Mouse (Mus musculus) CH12.LX (cell line): ENCODE measurements around the gene Hsd17b14. TPM values are rescaled to one million over a fixed set of nuclear protein-coding genes. Genes with fewer than 3 reads are reported as not detected.

Experiments used
- DNase-seq: peaks from one replicate; pipeline ENCODE4 v3.0.0-alpha.2; 2013; ENCODE audit errors: extremely low read depth
- H3K27ac ChIP-seq: 2 replicates; pipeline ENCODE4 v1.5.1; 2012; ENCODE audit warnings: low read depth, mild to moderate bottlenecking, control low read depth, moderate library complexity; ENCODE audit not compliant: insufficient read depth
- H3K27me3 ChIP-seq: replicated peaks from 2 replicates; pipeline ENCODE3; 2012; ENCODE audit warnings: inconsistent platforms
- H3K36me3 ChIP-seq, 2 experiments: replicated peaks in 1 of 2; 2 replicates each; pipeline versions ENCODE3 to v1.6.1; 2012; ENCODE audit warnings: inconsistent platforms in 1 of 2, low read length in 1 of 2, mild to moderate bottlenecking in 1 of 2, mixed read lengths in 1 of 2, moderate library complexity in 1 of 2; ENCODE audit not compliant: control insufficient read depth in 1 of 2, insufficient read depth in 1 of 2
- H3K4me1 ChIP-seq, 2 experiments: 2 replicates each; pipeline ENCODE4 v1.6.1; 2012; ENCODE audit warnings: inconsistent platforms in 1 of 2, moderate library complexity in 1 of 2; ENCODE audit not compliant: insufficient read depth in 2 of 2, control insufficient read depth in 1 of 2
- H3K4me2 ChIP-seq: 2 replicates; pipeline ENCODE4 v1.6.1; 2012; ENCODE audit warnings: low read depth, mild to moderate bottlenecking, control low read depth; ENCODE audit not compliant: poor library complexity, insufficient read depth, severe bottlenecking
- H3K4me3 ChIP-seq, 3 experiments: fragments of 150-350 bp in 1 of 3; sonication (generic) in 1 of 3; replicated peaks in 1 of 3; 2 replicates each; pipeline versions ENCODE3 to v1.5.1; 2011 to 2012; ENCODE audit warnings: low read depth in 2 of 3, low read length in 2 of 3, mild to moderate bottlenecking in 2 of 3, moderate library complexity in 2 of 3, control low read depth in 1 of 3, improper control_type of control experiment in 1 of 3, inconsistent platforms in 1 of 3, mixed read lengths in 1 of 3; ENCODE audit not compliant: poor library complexity in 1 of 3
- H3K79me2 ChIP-seq: replicated peaks from 2 replicates; pipeline ENCODE4 v1.6.1; 2012; ENCODE audit warnings: mild to moderate bottlenecking, moderate library complexity; ENCODE audit not compliant: control insufficient read depth, poor library complexity, insufficient read depth, severe bottlenecking; ENCODE audit errors: extremely low read depth
- H3K9ac ChIP-seq: 2 replicates; pipeline ENCODE4 v1.6.1; 2012; ENCODE audit warnings: low read depth, mild to moderate bottlenecking, control low read depth, moderate library complexity; ENCODE audit not compliant: insufficient read depth
- H3K9me3 ChIP-seq: replicated peaks from 2 replicates; pipeline ENCODE3; 2012; ENCODE audit warnings: low read length, inconsistent platforms, mixed read lengths
- CHD2 ChIP-seq: IDR thresholded peaks from 2 replicates; pipeline ENCODE4 v1.6.1; 2011; ENCODE audit warnings: low read length, improper control_type of control experiment
- E2F4 ChIP-seq: IDR thresholded peaks from 2 replicates; pipeline ENCODE4 v1.6.1; 2011; ENCODE audit warnings: low read depth, low read length, improper control_type of control experiment; ENCODE audit not compliant: insufficient replicate concordance
- EP300 ChIP-seq: IDR thresholded peaks from 2 replicates; pipeline ENCODE4 v1.6.1; 2011; ENCODE audit warnings: low read length, improper control_type of control experiment
- ETS1 ChIP-seq: conservative IDR thresholded peaks from 2 replicates; pipeline ENCODE4 v1.6.1; 2012; ENCODE audit warnings: low read depth, mild to moderate bottlenecking, inconsistent platforms, low read length, improper control_type of control experiment, moderate library complexity
- GABPA ChIP-seq: IDR thresholded peaks from 2 replicates; pipeline ENCODE4 v1.6.1; 2012; ENCODE audit warnings: low read depth, low read length, improper control_type of control experiment, inconsistent platforms; ENCODE audit not compliant: insufficient replicate concordance
- HCFC1 ChIP-seq: IDR thresholded peaks from 2 replicates; pipeline ENCODE4 v1.6.1; 2012; ENCODE audit warnings: low read depth, mild to moderate bottlenecking, inconsistent platforms, low read length, improper control_type of control experiment
- IRF4 ChIP-seq: IDR thresholded peaks from 2 replicates; pipeline ENCODE4 v1.6.1; 2014; ENCODE audit warnings: low read depth, mild to moderate bottlenecking, inconsistent platforms, low read length, improper control_type of control experiment
- JUND ChIP-seq: conservative IDR thresholded peaks from 2 replicates; pipeline ENCODE4 v1.6.1; 2011; ENCODE audit warnings: low read depth, low read length, improper control_type of control experiment
- KAT2A ChIP-seq: IDR thresholded peaks from 2 replicates; pipeline ENCODE4 v1.6.1; 2012; ENCODE audit warnings: low read length, improper control_type of control experiment, inconsistent platforms; ENCODE audit not compliant: insufficient replicate concordance
- MAFK ChIP-seq: IDR thresholded peaks from 2 replicates; pipeline ENCODE4 v1.6.1; 2011; ENCODE audit warnings: low read length, improper control_type of control experiment; ENCODE audit not compliant: insufficient replicate concordance
- MAX ChIP-seq: IDR thresholded peaks from 2 replicates; pipeline ENCODE4 v1.6.1; 2011; ENCODE audit warnings: low read length, improper control_type of control experiment
- MXI1 ChIP-seq: IDR thresholded peaks from 2 replicates; pipeline ENCODE4 v1.6.1; 2011; ENCODE audit warnings: mild to moderate bottlenecking, low read depth, low read length, improper control_type of control experiment
- NELFE ChIP-seq: IDR thresholded peaks from 2 replicates; pipeline ENCODE4 v1.6.1; 2011; ENCODE audit warnings: low read depth, low read length, improper control_type of control experiment
- NRF1 ChIP-seq: IDR thresholded peaks from 2 replicates; pipeline ENCODE4 v1.6.1; 2014; ENCODE audit warnings: low read depth, mild to moderate bottlenecking, inconsistent platforms, low read length, improper control_type of control experiment, moderate library complexity
- PAX5 ChIP-seq: IDR thresholded peaks from 2 replicates; pipeline ENCODE4 v1.6.1; 2012; ENCODE audit warnings: low read length, inconsistent platforms, mixed read lengths
- POLR2AphosphoS2 ChIP-seq: IDR thresholded peaks from 2 replicates; pipeline ENCODE4 v1.6.1; 2011; ENCODE audit warnings: low read depth, low read length, improper control_type of control experiment
- RAD21 ChIP-seq: IDR thresholded peaks from 2 replicates; pipeline ENCODE4 v1.6.1; 2011; ENCODE audit warnings: low read depth, mild to moderate bottlenecking, low read length, improper control_type of control experiment, moderate library complexity
- RCOR1 ChIP-seq: conservative IDR thresholded peaks from 2 replicates; pipeline ENCODE4 v1.6.1; 2012; ENCODE audit warnings: low read depth, mild to moderate bottlenecking, inconsistent platforms, low read length, improper control_type of control experiment
- TBP ChIP-seq: conservative IDR thresholded peaks from 2 replicates; pipeline ENCODE4 v1.6.1; 2011; ENCODE audit warnings: low read depth, low read length, improper control_type of control experiment
- TCF12 ChIP-seq: IDR thresholded peaks from 2 replicates; pipeline ENCODE4 v1.6.1; 2014; ENCODE audit warnings: low read depth, mild to moderate bottlenecking, inconsistent platforms, low read length, improper control_type of control experiment
- UBTF ChIP-seq: IDR thresholded peaks from 2 replicates; pipeline ENCODE4 v1.6.1; 2012; ENCODE audit warnings: low read depth, mild to moderate bottlenecking, inconsistent platforms, low read length, improper control_type of control experiment, moderate library complexity
- ZMIZ1 ChIP-seq: IDR thresholded peaks from 2 replicates; pipeline ENCODE4 v1.6.1; 2012; ENCODE audit warnings: low read depth, mild to moderate bottlenecking, inconsistent platforms, low read length, improper control_type of control experiment
- ZNF384 ChIP-seq: IDR thresholded peaks from 2 replicates; pipeline ENCODE4 v1.6.1; 2012; ENCODE audit warnings: low read depth, low read length, improper control_type of control experiment, inconsistent platforms
- dilution Hi-C: fragments of 300-500 bp; cut with MboI; formaldehyde crosslinking; loops from 2 replicates; pipeline ENCODE4 v1.14.3; 2020; ENCODE audit warnings: low sequenced_read_pairs; ENCODE audit not compliant: extremely low pct_unique_long_range_greater_than_20kb, extremely low pct_ligation_motif_present
- in situ Hi-C: fragments of 300-500 bp; cut with MboI; formaldehyde crosslinking; loops from 3 replicates; pipeline ENCODE4 v1.14.3; 2019; ENCODE audit warnings: low sequenced_read_pairs, low pct_ligation_motif_present, low pct_unique_long_range_greater_than_20kb, mixed read lengths
- polyA plus RNA-seq: library from polyadenylated mRNA; unstranded; fragments of >175 nt; gene quantifications from 2 replicates; pipeline ENCODE4 v1.2.1, GENCODE M21; 2012; ENCODE audit warnings: low read depth; ENCODE audit not compliant: insufficient read length
- total RNA-seq, 2 experiments: library from RNA; depleted of rRNA; stranded (reverse); fragments of 300-350 nt in 1 of 2; fragments of >200 nt in 1 of 2; gene quantifications; 2 replicates each; pipeline ENCODE4 v1.2.3; 2012 to 2014

The Hsd17b14 gene
- total and polyA plus RNA-seq, 3 experiments, result 2.3 TPM; not detected in 2

GRCm38 (mm10) chr7:45597013-45597412, 42.3 kb downstream of the Hsd17b14 start:
- peaks cover 0 to 53% of the 10 kb centered on the region in 2 experiments; a peak in 3 of 4 replicates for H3K4me1 ChIP-seq
- no peaks in the 10 kb centered on the region for H3K27me3 ChIP-seq
- dilution Hi-C loops, result no loop called here
- H3K9me3 ChIP-seq, result peaks cover 14% of the 10 kb centered on the region
- H3K9ac ChIP-seq, result no peak overlapping the region
- no peaks in the 10 kb centered on the region for H3K79me2 ChIP-seq
- peaks cover 0 to 7% of the 10 kb centered on the region in 2 experiments for H3K36me3 ChIP-seq
- no peak for DNase-seq
- TF ChIP-seq CHD2 (no peak), PAX5 (no peak), ZMIZ1 (no peak), TBP (no peak), MXI1 (no peak), UBTF (no peak), ETS1 (no peak), HCFC1 (no peak), JUND (no peak), POLR2AphosphoS2 (no peak), ZNF384 (no peak), E2F4 (no peak), RCOR1 (no peak), RAD21 (no peak), EP300 (no peak), IRF4 (no peak)
- H3K4me3 ChIP-seq, result no peak overlapping the region
- no peak overlapping the region for H3K27ac ChIP-seq
- in situ Hi-C loops, result no loop called here
- H3K4me2 ChIP-seq, result no peak overlapping the region

DNA sequence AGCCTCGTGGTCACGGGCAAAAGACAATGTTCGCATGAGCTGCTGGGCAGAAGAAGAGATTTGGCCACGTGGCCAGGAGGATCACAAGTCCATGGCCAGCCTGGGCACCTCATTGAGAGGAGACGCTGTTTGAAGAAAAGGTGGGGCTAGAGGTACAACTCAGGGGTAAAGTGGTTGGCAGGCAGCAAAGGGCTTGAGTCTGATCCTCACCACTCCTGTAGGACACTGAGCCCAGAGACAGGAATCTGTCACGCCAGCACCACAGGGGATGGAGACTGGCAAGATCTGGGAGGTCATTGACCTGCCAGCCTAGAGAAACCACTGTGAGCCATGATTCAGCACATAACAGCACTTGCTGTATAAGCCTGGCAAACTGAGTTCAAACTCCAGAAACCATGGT, 42.8 kb downstream of the Hsd17b14 start:
- H3K4me3 ChIP-seq, result peak overlapping the region in 1 of 3 experiments; percentile 8
- in situ Hi-C loops, result no loop called here
- no peaks in the 10 kb centered on the region for H3K79me2 ChIP-seq
- DNase-seq, result no peak
- no peak overlapping the region for H3K9ac ChIP-seq
- H3K4me1 ChIP-seq, result peaks cover 0 to 51% of the 10 kb centered on the region in 2 experiments; a peak in 3 of 4 replicates
- peaks cover 0 to 7% of the 10 kb centered on the region in 2 experiments for H3K36me3 ChIP-seq
- TF ChIP-seq TCF12, result no peak
- TF ChIP-seq IRF4, result no peak
- TF ChIP-seq NELFE, result no peak
- TF ChIP-seq RCOR1, result no peak
- TF ChIP-seq GABPA, result no peak
- no peak for TF ChIP-seq ZNF384
- TF ChIP-seq KAT2A, result no peak
- TF ChIP-seq MAFK, result no peak
- TF ChIP-seq HCFC1, result no peak
- TF ChIP-seq MAX, result no peak
- no peak for TF ChIP-seq NRF1
- H3K9me3 ChIP-seq, result peaks cover 14% of the 10 kb centered on the region
- no peaks in the 10 kb centered on the region for H3K27me3 ChIP-seq
- H3K4me2 ChIP-seq, result no peak overlapping the region
- dilution Hi-C loops, result no loop called here
- no peak overlapping the region for H3K27ac ChIP-seq
